Mouse (Mus musculus): ENCODE data around the gene Jchain.

Gene Jchain

GRCm38 (mm10) chr5:88527657-88528056 lies at the start of gene Jchain:
Gene Jchain, minus strand, starts transcription at chr5:88527891.
- no peak for DNase-seq (ENCODE audit: low read depth, low spot score)

GRCm38 (mm10) chr5:88575506-88576338 lies 48.0 kb upstream of the Jchain start:
- no peak for DNase-seq (ENCODE audit: low read depth, low spot score)

- DNase-seq (ENCODE audit: low read depth, low spot score): no peak
Observed at GRCm38 (mm10) chr5:88574829-88575228, 47.1 kb upstream of the Jchain start.

- DNase-seq (ENCODE audit: low read depth, low spot score): no peak
Observed at GRCm38 (mm10) chr5:88569541-88569940, 41.9 kb upstream of the Jchain start.

- peak; percentile 70 for DNase-seq (ENCODE audit: low read depth, low spot score)
Observed at GRCm38 (mm10) chr5:88566034-88566841, 38.5 kb upstream of the Jchain start.

GRCm38 (mm10) chr5:88565148-88566033 lies 37.7 kb upstream of the Jchain start:
- DNase-seq (ENCODE audit: low read depth, low spot score): peak; percentile 57

GRCm38 (mm10) chr5:88564501-88565147 lies 36.9 kb upstream of the Jchain start, which contains the start of gene Rufy3:
Gene Rufy3, plus strand, starts transcription at chr5:88565040.
- peak; percentile 63 for DNase-seq (ENCODE audit: low read depth, low spot score)

GRCm38 (mm10) chr5:88562863-88563780 lies 35.4 kb upstream of the Jchain start:
- no peak for DNase-seq (ENCODE audit: low read depth, low spot score)

GRCm38 (mm10) chr5:88561080-88561814 lies 33.6 kb upstream of the Jchain start:
- no peak for DNase-seq (ENCODE audit: low read depth, low spot score)

- DNase-seq (ENCODE audit: low read depth, low spot score): no peak
Observed at GRCm38 (mm10) chr5:88558991-88559390, 31.3 kb upstream of the Jchain start.

- DNase-seq (ENCODE audit: low read depth, low spot score): peak; percentile 99
Observed at GRCm38 (mm10) chr5:88554086-88554886, 26.6 kb upstream of the Jchain start, which contains the start of gene Utp3. Gene Utp3, plus strand, starts transcription at chr5:88554462.

- DNase-seq (ENCODE audit: low read depth, low spot score): peak; percentile 25
Observed at GRCm38 (mm10) chr5:88553271-88554085, 25.8 kb upstream of the Jchain start.

GRCm38 (mm10) chr5:88545536-88545935 lies 17.8 kb upstream of the Jchain start:
- no peak for DNase-seq (ENCODE audit: low read depth, low spot score)

- DNase-seq (ENCODE audit: low read depth, low spot score): peak; percentile 33
Observed at GRCm38 (mm10) chr5:88544411-88544810, 16.7 kb upstream of the Jchain start.

- peak; percentile 84 for DNase-seq (ENCODE audit: low read depth, low spot score)
Observed at GRCm38 (mm10) chr5:88542651-88543282, 15.1 kb upstream of the Jchain start.

GRCm38 (mm10) chr5:88540845-88541244 lies 13.2 kb upstream of the Jchain start:
- DNase-seq (ENCODE audit: low read depth, low spot score): no peak

GRCm38 (mm10) chr5:88534697-88535096 lies 7.0 kb upstream of the Jchain start:
- DNase-seq (ENCODE audit: low read depth, low spot score): no peak
